ENCODE assay signal across 8 mouse cellular contexts in the genomic region with DNA sequence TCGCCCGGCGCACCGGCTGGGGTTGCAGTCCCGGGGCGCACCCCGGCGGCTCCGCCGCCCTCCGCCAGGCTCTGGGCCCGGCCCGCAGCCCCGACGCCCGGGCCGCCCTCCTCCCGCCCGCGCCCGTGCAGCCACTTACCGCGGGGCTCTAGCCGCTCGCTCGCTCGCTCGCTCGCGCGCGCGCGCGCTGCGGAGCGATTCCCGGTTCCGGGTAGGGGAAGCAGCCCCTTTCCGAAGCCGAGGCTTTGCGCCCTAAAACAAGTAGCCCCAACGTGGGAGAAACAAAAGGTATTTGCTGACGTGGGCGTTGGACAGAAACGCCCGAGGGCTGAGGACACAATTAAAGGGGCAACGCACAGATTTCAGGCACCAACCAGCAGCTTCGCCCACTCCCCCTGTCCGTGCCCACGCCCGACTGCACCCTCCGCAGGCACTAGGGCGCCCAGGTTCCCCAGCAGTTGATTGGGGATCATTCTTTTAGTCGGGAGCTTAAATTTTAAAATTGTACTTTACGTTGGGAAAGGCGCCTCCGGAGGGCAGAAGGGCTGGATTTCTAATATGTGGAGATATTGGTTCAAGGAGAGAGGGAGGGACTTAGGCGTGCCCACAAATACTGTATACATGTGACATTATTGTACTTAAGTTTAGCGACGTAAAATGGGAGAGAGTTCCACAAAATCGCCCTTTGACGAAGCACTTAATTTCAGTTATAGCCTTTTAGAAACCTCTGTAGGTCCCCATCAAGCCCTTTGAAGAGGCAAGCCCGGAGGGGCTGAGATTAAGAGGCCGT. TPM values are rescaled to one million over a fixed set of nuclear protein-coding genes. Genes with fewer than 3 reads are reported as not detected.
DNase-seq lines count a peak whose midpoint lies in the region; ATAC-seq and TF ChIP-seq lines count a peak whose summit lies in the region.

Gene Zbtb8a (minus strand): TSS at position 516 of the 790 bp plus-strand sequence.

- peak within 1 kb of the TSS; percentile 23 to 54 (median 38) for H3K4me3 ChIP-seq in CH12.LX (replicated peaks in 1 of 3; ENCODE audit: low read depth in 2 of 3, low read length in 2 of 3, poor library complexity in 1 of 3)
- H3K4me3 ChIP-seq in embryonic facial prominence, embryonic 14.5 days (ENCODE audit: low read depth, low read length), result peak within 1 kb of the TSS; percentile 84
- H3K4me3 ChIP-seq in heart, embryonic 13.5 days, result peak within 1 kb of the TSS; percentile 86
- peak within 1 kb of the TSS; percentile 69 to 84 for H3K4me3 ChIP-seq in liver, embryonic 14.5 days (ENCODE audit: insufficient read depth in 1 of 2, low read depth in 2 of 2, low read length in 2 of 2)

- peaks cover 0 to 6% of the 10 kb centered on the region in 2 experiments; a peak in 1 of 4 replicates for H3K4me1 ChIP-seq in CH12.LX (ENCODE audit: control insufficient read depth in 1 of 2, insufficient read depth in 2 of 2)
- H3K4me1 ChIP-seq in embryonic facial prominence, embryonic 14.5 days (ENCODE audit: control insufficient read depth, insufficient read depth, low read length), result 0 out of 2 replicates have a peak, but pooled peaks cover 3% of the 10 kb centered on the region
- peaks cover 3% of the 10 kb centered on the region; the same call in 1 of the 2 replicates for H3K4me1 ChIP-seq in heart, embryonic 13.5 days
- H3K4me1 ChIP-seq in liver, embryonic 14.5 days (replicated peaks; ENCODE audit: control insufficient read depth in 2 of 2, insufficient read depth in 2 of 2, low read length in 1 of 2), result peaks cover 5 to 9% of the 10 kb centered on the region in 2 experiments

- dilution Hi-C loops in CH12.LX (cut with MboI; ENCODE audit: extremely low pct_ligation_motif_present, extremely low pct_unique_long_range_greater_than_20kb, low sequenced_read_pairs), result no loop called here

- H3K27ac ChIP-seq in CH12.LX (ENCODE audit: insufficient read depth, low read depth), result no peak within 1 kb of the TSS
- peak within 1 kb of the TSS; percentile 90 for H3K27ac ChIP-seq in embryonic facial prominence, embryonic 14.5 days (replicated peaks; ENCODE audit: low read depth, low read length)
- H3K27ac ChIP-seq in heart, embryonic 13.5 days (replicated peaks), result peak within 1 kb of the TSS; percentile 87
- peak within 1 kb of the TSS; percentile 25; the same call in 1 of the 2 replicates for H3K27ac ChIP-seq in liver, embryonic 14.5 days

- peaks cover 40% of the 10 kb centered on the region for H3K27me3 ChIP-seq in CH12.LX (replicated peaks)
- H3K27me3 ChIP-seq in embryonic facial prominence, embryonic 14.5 days (replicated peaks; ENCODE audit: control insufficient read depth, insufficient read depth, low read length), result peaks cover 17% of the 10 kb centered on the region
- peaks cover 5% of the 10 kb centered on the region; the same call in 1 of the 2 replicates for H3K27me3 ChIP-seq in heart, embryonic 13.5 days (replicated peaks)
- H3K27me3 ChIP-seq in liver, embryonic 14.5 days (ENCODE audit: control insufficient read depth, insufficient read depth, low read length), result peaks cover 16% of the 10 kb centered on the region

- peaks cover 24% of the 10 kb centered on the region for H3K9me3 ChIP-seq in CH12.LX (replicated peaks; ENCODE audit: low read length)
- H3K9me3 ChIP-seq in embryonic facial prominence, embryonic 14.5 days (ENCODE audit: control insufficient read depth, low read length), result no peaks in the 10 kb centered on the region
- no peaks in the 10 kb centered on the region for H3K9me3 ChIP-seq in heart, embryonic 13.5 days
- no peaks in the 10 kb centered on the region for H3K9me3 ChIP-seq in liver, embryonic 14.5 days (ENCODE audit: control insufficient read depth, low read length)

- ATAC-seq in embryonic facial prominence, embryonic 14.5 days (ENCODE audit: low read depth), result peak; percentile 78
- 0 out of 2 replicates have a peak, but pooled peaks have one; percentile 42 for ATAC-seq in heart, embryonic 13.5 days (ENCODE audit: extremely low read depth, insufficient number of reproducible peaks, low FRiP score, low TSS enrichment)
- ATAC-seq in liver, embryonic 14.5 days (ENCODE audit: insufficient read depth), result peak; percentile 72

- WGBS in embryonic facial prominence, embryonic 14.5 days, result 2% methylated on average over 45 of the region's 65 CpGs
- WGBS in heart, embryonic 13.5 days, result 2% methylated on average over 41 of the region's 65 CpGs
- 2% methylated on average over 61 of the region's 65 CpGs for WGBS in liver, embryonic 14.5 days (ENCODE audit: insufficient replicate concordance)

- peak within 1 kb of the TSS; percentile 27 for H3K9ac ChIP-seq in CH12.LX (ENCODE audit: insufficient read depth, low read depth)
- peak within 1 kb of the TSS; percentile 92 for H3K9ac ChIP-seq in embryonic facial prominence, embryonic 14.5 days (ENCODE audit: low read depth, low read length)
- peak within 1 kb of the TSS; percentile 96 for H3K9ac ChIP-seq in heart, embryonic 13.5 days
- H3K9ac ChIP-seq in liver, embryonic 14.5 days (replicated peaks), result peak within 1 kb of the TSS; percentile 57

- no peaks in the 10 kb centered on the region for H3K79me2 ChIP-seq in CH12.LX (replicated peaks; ENCODE audit: control insufficient read depth, extremely low read depth, insufficient read depth, poor library complexity, severe bottlenecking)

- TF ChIP-seq EP300 in CH12.LX (IDR thresholded peaks at IDR 0.05; ENCODE audit: low read length), result no peak
- no peak for TF ChIP-seq EP300 in liver, embryonic 14.5 days (IDR thresholded peaks at IDR 0.05; ENCODE audit: low read depth)

- TF ChIP-seq POLR2A in CH12.LX (IDR thresholded peaks at IDR 0.05; ENCODE audit: low read depth, low read length), result no peak

- H3K36me3 ChIP-seq in CH12.LX (replicated peaks in 1 of 2; ENCODE audit: control insufficient read depth in 1 of 2, insufficient read depth in 1 of 2, low read length in 1 of 2), result no peaks in the 10 kb centered on the region
- H3K36me3 ChIP-seq in embryonic facial prominence, embryonic 14.5 days (ENCODE audit: control insufficient read depth, insufficient read depth, low read length), result no peaks in the 10 kb centered on the region
- no peaks in the 10 kb centered on the region for H3K36me3 ChIP-seq in heart, embryonic 13.5 days
- H3K36me3 ChIP-seq in liver, embryonic 14.5 days (replicated peaks; ENCODE audit: control insufficient read depth, insufficient read depth, low read depth), result no peaks in the 10 kb centered on the region

- TF ChIP-seq CTCF in CH12.LX (conservative IDR thresholded peaks at IDR 0.05 in 1 of 2, IDR thresholded peaks at IDR 0.05 in 1 of 2; ENCODE audit: low read depth in 2 of 2, low read length in 2 of 2), result no peak
- TF ChIP-seq CTCF in liver, embryonic 14.5 days (IDR thresholded peaks at IDR 0.05; ENCODE audit: low read depth), result no peak

- in situ Hi-C loops in CH12.LX (cut with MboI; ENCODE audit: low pct_ligation_motif_present, low pct_unique_long_range_greater_than_20kb, low sequenced_read_pairs), result no loop called here

- no peak for TF ChIP-seq RAD21 in CH12.LX (IDR thresholded peaks at IDR 0.05; ENCODE audit: low read depth, low read length)

- peak within 1 kb of the TSS; percentile 96 for H3K4me2 ChIP-seq in CH12.LX (ENCODE audit: insufficient read depth, low read depth, poor library complexity, severe bottlenecking)
- peak within 1 kb of the TSS; percentile 83 for H3K4me2 ChIP-seq in embryonic facial prominence, embryonic 14.5 days (ENCODE audit: low read depth, low read length)
- H3K4me2 ChIP-seq in heart, embryonic 13.5 days, result peak within 1 kb of the TSS; percentile 81
- peak within 1 kb of the TSS; percentile 98 for H3K4me2 ChIP-seq in liver, embryonic 14.5 days (ENCODE audit: low read depth)

- DNase-seq in CH12.LX (ENCODE audit: extremely low read depth), result no peak
- DNase-seq in adrenal gland, postnatal 4 days (ENCODE audit: low spot score in 2 of 2), result peak; percentile 16 to 19
- DNase-seq in embryonic facial prominence, embryonic 14.5 days (ENCODE audit: low spot score), result peak; percentile 76
- peak; percentile 71 for DNase-seq in kidney, postnatal 10 days
- no peak for DNase-seq in liver, embryonic 14.5 days (ENCODE audit: low read depth in 3 of 3, low spot score in 3 of 3)
- DNase-seq in natural killer cell, adult 2 months (ENCODE audit: low spot score in 2 of 2), result peak; percentile 8 to 12
- peak; percentile 49 for DNase-seq in thymus, postnatal 0 days (ENCODE audit: low spot score)

TF ChIP-seq in CH12.LX, 34 proteins besides CTCF, POLR2A, EP300 and RAD21:
- no peak for TF ChIP-seq MEF2A (IDR thresholded peaks at IDR 0.05; ENCODE audit: borderline replicate concordance, low read depth, low read length)
- no peak for TF ChIP-seq MAZ (IDR thresholded peaks at IDR 0.05; ENCODE audit: low read depth, low read length)
- TF ChIP-seq UBTF (IDR thresholded peaks at IDR 0.05; ENCODE audit: low read depth, low read length), result peak; percentile 32; the same call in 1 of the 2 replicates

RNA-seq across cellular contexts. Expression of gene Zbtb8a, which starts in this region (rescaled TPM):
- 0.04 TPM in 1 of 2 replicates, not detected in the other for total RNA-seq in CH12.LX (2012; rRNA removed)
- total RNA-seq in CH12.LX (2014; rRNA removed), result 0.16 TPM in 1 of 2 replicates, not detected in the other
- polyA plus RNA-seq in CH12.LX (2012; ENCODE audit: insufficient read length, low read depth), result 0.11 TPM in 1 of 2 replicates, not detected in the other
- 10 to 100 TPM; 12.2 to 14.0 TPM for total RNA-seq in adrenal gland, postnatal 4 days (2021)
- 4.6 and 4.9 TPM in 2 replicates for polyA plus RNA-seq in embryonic facial prominence, embryonic 14.5 days (2014; fragmentation: Nextera tagmentation; extraction: Ambion mirVana)
- polyA plus RNA-seq in heart, embryonic 13.5 days (2015; fragmentation: Nextera tagmentation; extraction: Ambion mirVana), result 9.9 and 11.0 TPM in 2 replicates
- polyA plus RNA-seq in liver, embryonic 14.5 days (2012; rRNA removed), result 1.8 and 2.1 TPM in 2 replicates
- polyA plus RNA-seq in liver, embryonic 14.5 days (2014; fragmentation: Nextera tagmentation; extraction: Ambion mirVana), result 0.41 and 1.1 TPM in 2 replicates
- 6.0 and 6.6 TPM in 2 replicates for polyA plus RNA-seq in thymus, postnatal 0 days (2015; fragmentation: Nextera tagmentation; extraction: Ambion mirVana)

Comparison
In these comparisons a context has a peak if more than half of its experiments do, and no peak if none do; other contexts are left out.
1. RNA of gene Zbtb8a (total RNA-seq): 12.2 to 14.0 TPM in adrenal gland, postnatal 4 days; 0.04 to 0.16 TPM in CH12.LX; every median in the first group is over 10 times any median in the second.
2. DNase-seq: peak in adrenal gland, postnatal 4 days (2 of 2), embryonic facial prominence, embryonic 14.5 days (single experiment), kidney, postnatal 10 days (single experiment), natural killer cell, adult 2 months (2 of 2) and thymus, postnatal 0 days (single experiment); none in CH12.LX (single experiment) and liver, embryonic 14.5 days (0 of 3).
3. H3K9ac ChIP-seq: peak in every context shown above with its lines; median percentile 96 in heart, embryonic 13.5 days; 92 in embryonic facial prominence, embryonic 14.5 days; 57 in liver, embryonic 14.5 days; 27 in CH12.LX.
4. Peak in every context shown above with its lines, with median percentiles within 50 percentile points of each other: H3K4me2 ChIP-seq, H3K4me3 ChIP-seq and ATAC-seq.